In genomic region chr9:49617216-49617615, GRCm38 (mm10) we compare ENCODE assay signal across 9 mouse cellular contexts.
DNase-seq lines count a peak whose midpoint lies in the region; ATAC-seq and TF ChIP-seq lines count a peak whose summit lies in the region.
"Had no signal": no experiment of that assay in that cellular context is flagged by ENCODE, and none has a peak within 500 bp of the region (broad histone marks: within the 10 kb centered on the region; RNA-seq: fewer than 3 reads in every experiment).

No protein-coding gene starts in this region.

- no peaks in the 10 kb centered on the region for H3K27me3 ChIP-seq in liver, embryonic 14.5 days (ENCODE audit: control insufficient read depth, insufficient read depth, low read length)
- no peaks in the 10 kb centered on the region for H3K27me3 ChIP-seq in liver, embryonic 12.5 days (replicated peaks)
- H3K27me3 ChIP-seq in Patski, result no peaks in the 10 kb centered on the region
- H3K27me3 ChIP-seq in kidney, postnatal 0 days (ENCODE audit: insufficient read depth, low read length), result no peaks in the 10 kb centered on the region
- no peaks in the 10 kb centered on the region for H3K27me3 ChIP-seq in lung, postnatal 0 days (replicated peaks; ENCODE audit: insufficient read depth, low read length)
- H3K27me3 ChIP-seq: embryonic facial prominence, embryonic 12.5 days; neural tube, embryonic 12.5 days had no signal

- in situ Hi-C loops in Patski (cut with MboI; ENCODE audit: low pct_unique_long_range_greater_than_20kb), result loop anchor here (10.0 kb wide), 1 partner anchor 818 kb away; no protein-coding TSS in a partner anchor

- H3K4me2 ChIP-seq in liver, embryonic 14.5 days (ENCODE audit: low read depth), result no peak overlapping the region
- no peak overlapping the region for H3K4me2 ChIP-seq in liver, embryonic 12.5 days
- no peak overlapping the region for H3K4me2 ChIP-seq in kidney, postnatal 0 days (ENCODE audit: low read length)
- H3K4me2 ChIP-seq in lung, postnatal 0 days (replicated peaks; ENCODE audit: low read depth, low read length), result no peak overlapping the region
- H3K4me2 ChIP-seq: embryonic facial prominence, embryonic 12.5 days; neural tube, embryonic 12.5 days had no signal

- no peaks in the 10 kb centered on the region for H3K36me3 ChIP-seq in liver, embryonic 14.5 days (replicated peaks; ENCODE audit: control insufficient read depth, insufficient read depth, low read depth)
- no peaks in the 10 kb centered on the region for H3K36me3 ChIP-seq in liver, embryonic 12.5 days
- H3K36me3 ChIP-seq in kidney, postnatal 0 days (ENCODE audit: insufficient read depth, low read length), result no peaks in the 10 kb centered on the region
- H3K36me3 ChIP-seq in lung, postnatal 0 days (ENCODE audit: insufficient read depth, low read length), result no peaks in the 10 kb centered on the region
- H3K36me3 ChIP-seq: embryonic facial prominence, embryonic 12.5 days had no signal

- peak; percentile 30; the same call in 1 of the 2 replicates for TF ChIP-seq CTCF in liver, embryonic 14.5 days (IDR thresholded peaks at IDR 0.05; ENCODE audit: low read depth)
- TF ChIP-seq CTCF in Patski (IDR thresholded peaks at IDR 0.05), result peak; percentile 75
- peak; percentile 85 for TF ChIP-seq CTCF in kidney, postnatal 0 days (IDR thresholded peaks at IDR 0.05; ENCODE audit: low read depth)
- TF ChIP-seq CTCF in lung, postnatal 0 days (IDR thresholded peaks at IDR 0.05), result peak; percentile 85

- no peak overlapping the region for H3K27ac ChIP-seq in liver, embryonic 14.5 days
- no peak overlapping the region for H3K27ac ChIP-seq in liver, embryonic 12.5 days
- H3K27ac ChIP-seq in kidney, postnatal 0 days, result no peak overlapping the region
- H3K27ac ChIP-seq in lung, postnatal 0 days (ENCODE audit: low read length), result no peak overlapping the region
- H3K27ac ChIP-seq: embryonic facial prominence, embryonic 12.5 days; neural tube, embryonic 12.5 days had no signal

- no peak for TF ChIP-seq EP300 in liver, embryonic 14.5 days (IDR thresholded peaks at IDR 0.05; ENCODE audit: low read depth)
- TF ChIP-seq EP300 in lung, postnatal 0 days (IDR thresholded peaks at IDR 0.05), result no peak

- no peak overlapping the region for H3K4me3 ChIP-seq in liver, embryonic 14.5 days (ENCODE audit: insufficient read depth in 1 of 2, low read depth in 2 of 2, low read length in 2 of 2)
- H3K4me3 ChIP-seq in liver, embryonic 12.5 days, result no peak overlapping the region
- H3K4me3 ChIP-seq in kidney, postnatal 0 days (replicated peaks; ENCODE audit: low read depth, low read length), result no peak overlapping the region
- no peak overlapping the region for H3K4me3 ChIP-seq in lung, postnatal 0 days (ENCODE audit: low read depth, low read length)
- H3K4me3 ChIP-seq: embryonic facial prominence, embryonic 12.5 days; neural tube, embryonic 12.5 days had no signal

- DNase-seq in liver, embryonic 14.5 days (ENCODE audit: low read depth in 3 of 3, low spot score in 3 of 3), result no peak
- no peak for DNase-seq in Patski (ENCODE audit: low read depth, low spot score)
- DNase-seq in adrenal gland, postnatal 25 days, result peak; percentile 24
- DNase-seq in kidney, postnatal 0 days (ENCODE audit: low spot score), result peak; percentile 80
- DNase-seq in lung, postnatal 0 days (ENCODE audit: low spot score), result peak; percentile 68

- CTCF ChIA-PET in Patski (lab: Charles Lee), result interaction anchor here (0.6 to 1.8 kb wide), 4 partner anchors 8 to 156 kb away, joined by 3 to 8 read pairs (median 4); no protein-coding TSS in a partner anchor

- ATAC-seq in liver, embryonic 14.5 days (ENCODE audit: insufficient read depth), result no peak
- ATAC-seq in liver, embryonic 12.5 days, result no peak
- ATAC-seq in Patski, result no peak
- no peak for ATAC-seq in kidney, postnatal 0 days (replicated peaks; ENCODE audit: low FRiP score, low read depth)
- no peak for ATAC-seq in lung, postnatal 0 days
- ATAC-seq in megakaryocyte progenitor cell, adult 5-6 weeks (replicated peaks; ENCODE audit: poor library complexity), result no peak

- H3K9me3 ChIP-seq in liver, embryonic 14.5 days (ENCODE audit: control insufficient read depth, low read length), result no peaks in the 10 kb centered on the region
- H3K9me3 ChIP-seq in liver, embryonic 12.5 days (replicated peaks), result 0 out of 2 replicates have a peak, but pooled peaks cover 4% of the 10 kb centered on the region
- no peaks in the 10 kb centered on the region for H3K9me3 ChIP-seq in kidney, postnatal 0 days (replicated peaks; ENCODE audit: low read length)
- no peaks in the 10 kb centered on the region for H3K9me3 ChIP-seq in lung, postnatal 0 days (ENCODE audit: low read length)
- H3K9me3 ChIP-seq: embryonic facial prominence, embryonic 12.5 days; neural tube, embryonic 12.5 days had no signal

- no peaks in the 10 kb centered on the region for H3K4me1 ChIP-seq in liver, embryonic 14.5 days (replicated peaks; ENCODE audit: control insufficient read depth in 2 of 2, insufficient read depth in 2 of 2, low read length in 1 of 2)
- H3K4me1 ChIP-seq in liver, embryonic 12.5 days, result no peaks in the 10 kb centered on the region
- no peaks in the 10 kb centered on the region for H3K4me1 ChIP-seq in kidney, postnatal 0 days (replicated peaks; ENCODE audit: insufficient read depth, low read length)
- H3K4me1 ChIP-seq in lung, postnatal 0 days (ENCODE audit: insufficient read depth, low read depth, low read length), result no peaks in the 10 kb centered on the region
- H3K4me1 ChIP-seq: embryonic facial prominence, embryonic 12.5 days had no signal

- 13% methylated on average over 3 of the region's 3 CpGs for WGBS in liver, embryonic 14.5 days (ENCODE audit: insufficient replicate concordance)
- 10% methylated on average over 3 of the region's 3 CpGs for WGBS in liver, embryonic 12.5 days (ENCODE audit: insufficient replicate concordance)
- 16% methylated on average over 3 of the region's 3 CpGs for WGBS in kidney, postnatal 0 days
- 12% methylated on average over 3 of the region's 3 CpGs for WGBS in lung, postnatal 0 days

- POLR2A ChIA-PET in Patski (lab: Charles Lee), result interaction anchor here (0.7 kb wide), 1 partner anchor 222 kb away, joined by 4 read pairs; no protein-coding TSS in a partner anchor

- no peak overlapping the region for H3K9ac ChIP-seq in liver, embryonic 14.5 days (replicated peaks)
- H3K9ac ChIP-seq in liver, embryonic 12.5 days, result no peak overlapping the region
- H3K9ac ChIP-seq in kidney, postnatal 0 days (ENCODE audit: low read depth, low read length), result no peak overlapping the region
- H3K9ac ChIP-seq in lung, postnatal 0 days (replicated peaks; ENCODE audit: low read depth), result no peak overlapping the region
- H3K9ac ChIP-seq: embryonic facial prominence, embryonic 12.5 days; neural tube, embryonic 12.5 days had no signal

Comparison
In these comparisons a context has a peak if more than half of its experiments do, and no peak if none do; other contexts are left out.
1. DNase-seq: peak in adrenal gland, postnatal 25 days (single experiment), kidney, postnatal 0 days (single experiment) and lung, postnatal 0 days (single experiment); none in liver, embryonic 14.5 days (0 of 3) and Patski (single experiment).
2. CTCF ChIP-seq: peak in every context shown above with its lines; median percentile 85 in kidney, postnatal 0 days; 85 in lung, postnatal 0 days; 75 in Patski; 30 in liver, embryonic 14.5 days.